20 mouse cellular contexts compared by ENCODE assay signal in the genomic region with DNA sequence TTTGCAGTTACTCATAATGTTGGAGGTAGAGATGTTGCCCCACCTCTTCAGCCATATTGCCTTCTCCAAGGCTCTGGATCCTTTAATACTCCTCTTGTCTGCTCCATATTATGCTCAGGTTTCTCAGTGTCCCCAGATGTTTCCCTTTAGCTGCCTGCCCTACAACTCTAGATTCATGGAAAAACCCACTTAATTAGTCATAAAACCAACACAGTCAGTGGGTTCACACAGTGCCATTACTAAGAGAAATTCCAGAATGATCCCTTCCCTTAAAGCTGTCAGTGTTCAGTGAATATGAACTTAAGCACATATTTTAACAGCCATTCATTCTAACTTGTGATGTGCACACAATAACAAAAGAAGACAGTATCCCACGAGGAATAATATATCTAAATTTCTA.
A peak's percentile ranks its signal among the peaks of the same experiment; 100 is the strongest.
DNase-seq lines count a peak whose midpoint lies in the region; ATAC-seq lines count a peak whose summit lies in the region.
"Had no signal": no experiment of that assay in that cellular context is flagged by ENCODE, and none has a peak within 500 bp of the region (broad histone marks: within the 10 kb centered on the region; RNA-seq: fewer than 3 reads in every experiment).

No protein-coding gene starts in this region.

- peak; percentile 15 for DNase-seq in embryonic facial prominence, embryonic 11.5 days (ENCODE audit: low spot score)
- no peak for DNase-seq in embryonic facial prominence, embryonic 10.5 days (ENCODE audit: low spot score)
- peak; percentile 24 for DNase-seq in 3T3-L1 (ENCODE audit: low read depth, low spot score)
- peak; percentile 33 for DNase-seq in fibroblast of lung, adult 2 months (ENCODE audit: low read depth)
- DNase-seq in frontal cortex, adult 2 months (ENCODE audit: extremely low spot score in 1 of 2, low spot score in 1 of 2) = no peak
- no peak for DNase-seq in right cerebral cortex, postnatal 14 days
- DNase-seq: adrenal gland, adult 8-10 months; adrenal gland, postnatal 14 days; adrenal gland, postnatal 36 days; cerebellum, adult 11-12 months; cerebellum, adult 2 months; cerebellum, adult 9-10 months; cerebellum, postnatal 10 days; cerebellum, postnatal 25 days had no signal

- H3K4me2 ChIP-seq in embryonic facial prominence, embryonic 11.5 days (ENCODE audit: low read depth, low read length) = no peak overlapping the region
- H3K4me2 ChIP-seq: embryonic facial prominence, embryonic 12.5 days; forebrain, embryonic 12.5 days had no signal

- WGBS in embryonic facial prominence, embryonic 11.5 days = 79% methylated on average over 1 of the region's 1 CpGs
- 77% methylated on average over 1 of the region's 1 CpGs for WGBS in embryonic facial prominence, embryonic 10.5 days

- H3K4me1 ChIP-seq in embryonic facial prominence, embryonic 11.5 days (ENCODE audit: control insufficient read depth, insufficient read depth, low read length) = no peaks in the 10 kb centered on the region
- H3K4me1 ChIP-seq in embryonic facial prominence, embryonic 10.5 days = peaks cover 3% of the 10 kb centered on the region; the same call in 1 of the 2 replicates
- H3K4me1 ChIP-seq: embryonic facial prominence, embryonic 12.5 days had no signal

- no peaks in the 10 kb centered on the region for H3K9me3 ChIP-seq in embryonic facial prominence, embryonic 11.5 days (replicated peaks; ENCODE audit: control insufficient read depth, low read length)
- no peaks in the 10 kb centered on the region for H3K9me3 ChIP-seq in embryonic facial prominence, embryonic 10.5 days
- H3K9me3 ChIP-seq: embryonic facial prominence, embryonic 12.5 days; forebrain, embryonic 10.5 days; forebrain, embryonic 12.5 days had no signal

- H3K27ac ChIP-seq in embryonic facial prominence, embryonic 11.5 days (replicated peaks; ENCODE audit: low read depth, low read length) = no peak overlapping the region
- no peak overlapping the region for H3K27ac ChIP-seq in embryonic facial prominence, embryonic 10.5 days (replicated peaks)
- H3K27ac ChIP-seq: embryonic facial prominence, embryonic 12.5 days; forebrain, embryonic 10.5 days; forebrain, embryonic 12.5 days had no signal

- no peaks in the 10 kb centered on the region for H3K27me3 ChIP-seq in embryonic facial prominence, embryonic 11.5 days (ENCODE audit: control insufficient read depth, insufficient read depth, low read length)
- no peaks in the 10 kb centered on the region for H3K27me3 ChIP-seq in embryonic facial prominence, embryonic 10.5 days (replicated peaks; ENCODE audit: low read depth, poor library complexity, severe bottlenecking)
- H3K27me3 ChIP-seq: embryonic facial prominence, embryonic 12.5 days; forebrain, embryonic 12.5 days had no signal

- H3K9ac ChIP-seq in embryonic facial prominence, embryonic 11.5 days (replicated peaks; ENCODE audit: low read length) = no peak overlapping the region
- H3K9ac ChIP-seq: embryonic facial prominence, embryonic 12.5 days; forebrain, embryonic 12.5 days had no signal

- no peak for ATAC-seq in embryonic facial prominence, embryonic 11.5 days (replicated peaks; ENCODE audit: insufficient number of reproducible peaks, low FRiP score, low TSS enrichment, low read depth)
- ATAC-seq: activated CD4-positive, CD25-positive, alpha-beta regulatory T cell, adult 4 months; forebrain, embryonic 14.5 days; forebrain, embryonic 16.5 days had no signal

- no peak overlapping the region for H3K4me3 ChIP-seq in embryonic facial prominence, embryonic 11.5 days (ENCODE audit: low read depth, low read length)
- H3K4me3 ChIP-seq in embryonic facial prominence, embryonic 10.5 days = no peak overlapping the region
- H3K4me3 ChIP-seq: embryonic facial prominence, embryonic 12.5 days; forebrain, embryonic 10.5 days; forebrain, embryonic 12.5 days had no signal

- H3K36me3 ChIP-seq in embryonic facial prominence, embryonic 11.5 days (replicated peaks; ENCODE audit: control insufficient read depth, insufficient read depth, low read depth, low read length) = no peaks in the 10 kb centered on the region
- no peaks in the 10 kb centered on the region for H3K36me3 ChIP-seq in embryonic facial prominence, embryonic 10.5 days (replicated peaks)
- H3K36me3 ChIP-seq: embryonic facial prominence, embryonic 12.5 days had no signal

Comparison
In these comparisons a context has a peak if more than half of its experiments do, and no peak if none do; other contexts are left out.
1. DNase-seq: peak in embryonic facial prominence, embryonic 11.5 days (single experiment), 3T3-L1 (single experiment) and fibroblast of lung, adult 2 months (single experiment); none in embryonic facial prominence, embryonic 10.5 days (single experiment), frontal cortex, adult 2 months (0 of 2) and right cerebral cortex, postnatal 14 days (single experiment).